Mouse (Mus musculus): ENCODE results near the gene Serpina1a. TPM values are rescaled to one million over a fixed set of nuclear protein-coding genes. Genes with fewer than 3 reads are reported as not detected.
"Not testable (repeated sequence)": the region's sequence is repeated elsewhere in the genome, so short reads cannot be mapped to it uniquely, and the experiment has no call there.

Serpina1a gene
- polyA plus RNA-seq, 1 experiment from 2014 or later, result not detected

GRCm38 (mm10) chr12:103823826-103824225, 39.5 kb downstream of the Serpina1a start:
- H3K4me3 ChIP-seq; H3K36me3 ChIP-seq (ENCODE audit: poor library complexity, severe bottlenecking); ATAC-seq; H3K4me2 ChIP-seq; H3K27ac ChIP-seq; H3K27me3 ChIP-seq; H3K9ac ChIP-seq; H3K4me1 ChIP-seq: not testable (repeated sequence)
- H3K9me3 ChIP-seq (replicated peaks), result 0 out of 2 replicates have a peak, but pooled peaks cover 13% of the 10 kb centered on the region
- WGBS, result 85% methylated on average over 5 of the region's 5 CpGs

Other genes starting within 250 kb of the Serpina1a start
- gene Serpina10, start 232.1 kb downstream of the Serpina1a start, polyA plus RNA-seq (2015; fragmentation: Nextera tagmentation; extraction: Ambion mirVana), result not detected in 2 replicates
- gene Serpina6, start 206.3 kb downstream of the Serpina1a start, polyA plus RNA-seq (2015; fragmentation: Nextera tagmentation; extraction: Ambion mirVana), result 0.92 TPM in 1 of 2 replicates, not detected in the other
- not detected in 2 replicates for gene Serpina16, start 187.4 kb downstream of the Serpina1a start, polyA plus RNA-seq (2015; fragmentation: Nextera tagmentation; extraction: Ambion mirVana)
- gene Serpina1f, start 168.0 kb downstream of the Serpina1a start, polyA plus RNA-seq (2015; fragmentation: Nextera tagmentation; extraction: Ambion mirVana), result not detected in 2 replicates
- 0.18 TPM in 1 of 2 replicates, not detected in the other for gene Serpina1d, start 90.0 kb downstream of the Serpina1a start, polyA plus RNA-seq (2015; fragmentation: Nextera tagmentation; extraction: Ambion mirVana)
- gene Serpina1b, start 33.2 kb downstream of the Serpina1a start, polyA plus RNA-seq (2015; fragmentation: Nextera tagmentation; extraction: Ambion mirVana), result 0.27 and 3.3 TPM in 2 replicates
- gene Serpina1c, start 41.3 kb upstream of the Serpina1a start, polyA plus RNA-seq (2015; fragmentation: Nextera tagmentation; extraction: Ambion mirVana), result 1.3 TPM in 1 of 2 replicates, not detected in the other
- 1.00 TPM in 1 of 2 replicates, not detected in the other for gene Serpina1e, start 95.4 kb upstream of the Serpina1a start, polyA plus RNA-seq (2015; fragmentation: Nextera tagmentation; extraction: Ambion mirVana)
- not detected in 2 replicates for gene Serpina11, start 126.4 kb upstream of the Serpina1a start, polyA plus RNA-seq (2015; fragmentation: Nextera tagmentation; extraction: Ambion mirVana)
- gene Serpina9, start 150.2 kb upstream of the Serpina1a start, polyA plus RNA-seq (2015; fragmentation: Nextera tagmentation; extraction: Ambion mirVana), result not detected in 2 replicates
- gene Serpina12, start 180.9 kb upstream of the Serpina1a start, polyA plus RNA-seq (2015; fragmentation: Nextera tagmentation; extraction: Ambion mirVana), result not detected in 2 replicates
- not detected in 2 replicates for gene Serpina5, start 237.6 kb upstream of the Serpina1a start, polyA plus RNA-seq (2015; fragmentation: Nextera tagmentation; extraction: Ambion mirVana)
- not detected in 2 replicates for gene Serpina3a, start 249.2 kb upstream of the Serpina1a start, polyA plus RNA-seq (2015; fragmentation: Nextera tagmentation; extraction: Ambion mirVana)